Mouse (Mus musculus) neural tube, embryonic 15.5 days (tissue): ENCODE results near the gene Senp6. TPM values are rescaled to one million over a fixed set of nuclear protein-coding genes. Genes with fewer than 3 reads are reported as not detected.
"Not testable (repeated sequence)": the region's sequence is repeated elsewhere in the genome, so short reads cannot be mapped to it uniquely, and the experiment has no call there.

Source experiments
- ATAC-seq: fragments of 200-750 bp; cut with Nextera tagmentation; 2 replicates; pipeline ENCODE4 v1.8.0; 2017; ENCODE audit warnings: mild to moderate bottlenecking, moderate TSS enrichment, moderate library complexity; ENCODE audit not compliant: low FRiP score
- H3K27ac ChIP-seq: fragments of 300-500 bp; sonication (generic); replicated peaks from 2 replicates; pipeline ENCODE4 v1.5.1; 2015; ENCODE audit warnings: mild to moderate bottlenecking, inconsistent platforms
- H3K27me3 ChIP-seq: fragments of 300-500 bp; sonication (generic); replicated peaks from 2 replicates; pipeline ENCODE4 v1.6.1; 2015; ENCODE audit warnings: inconsistent platforms
- H3K36me3 ChIP-seq: fragments of 300-500 bp; sonication (generic); 2 replicates; pipeline ENCODE4 v1.6.1; 2015; ENCODE audit warnings: inconsistent platforms
- H3K4me1 ChIP-seq: fragments of 300-500 bp; sonication (generic); 2 replicates; pipeline ENCODE4 v1.6.1; 2015; ENCODE audit warnings: inconsistent platforms
- H3K4me2 ChIP-seq: fragments of 300-500 bp; sonication (generic); 2 replicates; pipeline ENCODE4 v1.6.1; 2015; ENCODE audit warnings: inconsistent platforms, mild to moderate bottlenecking, moderate library complexity
- H3K4me3 ChIP-seq: fragments of 300-500 bp; sonication (generic); replicated peaks from 2 replicates; pipeline ENCODE4 v1.5.1; 2015; ENCODE audit warnings: mild to moderate bottlenecking, inconsistent platforms
- H3K9ac ChIP-seq: fragments of 300-500 bp; sonication (generic); replicated peaks from 2 replicates; pipeline ENCODE4 v1.6.1; 2015; ENCODE audit warnings: mild to moderate bottlenecking, inconsistent platforms
- H3K9me3 ChIP-seq: fragments of 300-500 bp; sonication (generic); replicated peaks from 2 replicates; pipeline ENCODE4 v1.6.1; 2016; ENCODE audit warnings: inconsistent platforms
- WGBS: fragments of 180-500 bp; shearing (Covaris S2); methylation state at CpG from one replicate; pipeline ENCODE4 v1.1.7; 2015; ENCODE audit warnings: mixed read lengths; 5-methylcytosine and 5-hydroxymethylcytosine counted together
- polyA plus RNA-seq: library from polyadenylated mRNA; unstranded; fragments of >200 nt; fragmentation: Nextera tagmentation; extraction: Ambion mirVana; gene quantifications from 2 replicates; pipeline ENCODE4 v1.2.1, GENCODE M21; 2015

Senp6 gene
- polyA plus RNA-seq, 1 experiment from 2014 or later: 46.6 TPM

DNA sequence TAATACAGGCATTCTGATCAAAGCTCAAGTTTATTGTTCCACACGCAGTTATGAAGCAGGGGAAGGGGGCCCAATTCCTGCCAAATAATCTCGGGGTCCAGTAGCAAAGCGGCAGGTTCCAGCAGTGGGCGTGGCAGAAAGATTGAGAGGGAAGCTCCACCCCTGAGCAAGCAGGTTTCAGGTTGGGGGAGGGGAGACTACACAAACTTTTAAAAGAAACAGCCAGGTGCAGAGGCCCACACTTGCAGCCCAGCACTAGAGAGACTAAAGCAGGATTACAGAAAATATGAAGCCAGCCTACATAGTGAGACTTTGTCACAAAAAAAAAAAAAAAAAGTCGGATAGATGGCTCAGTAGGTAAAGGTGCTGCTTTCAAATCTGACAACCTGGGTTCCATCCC lies 13.8 kb upstream of the Senp6 start:
- no peak overlapping the region for H3K9ac ChIP-seq
- no peak overlapping the region for H3K27ac ChIP-seq
- no peaks in the 10 kb centered on the region for H3K27me3 ChIP-seq
- H3K36me3 ChIP-seq: no peaks in the 10 kb centered on the region
- H3K9me3 ChIP-seq: no peaks in the 10 kb centered on the region
- H3K4me2 ChIP-seq: no peak overlapping the region
- H3K4me3 ChIP-seq: no peak overlapping the region
- 87% methylated on average over 5 of the region's 5 CpGs for WGBS
- no peak for ATAC-seq
- H3K4me1 ChIP-seq: no peaks in the 10 kb centered on the region

DNA sequence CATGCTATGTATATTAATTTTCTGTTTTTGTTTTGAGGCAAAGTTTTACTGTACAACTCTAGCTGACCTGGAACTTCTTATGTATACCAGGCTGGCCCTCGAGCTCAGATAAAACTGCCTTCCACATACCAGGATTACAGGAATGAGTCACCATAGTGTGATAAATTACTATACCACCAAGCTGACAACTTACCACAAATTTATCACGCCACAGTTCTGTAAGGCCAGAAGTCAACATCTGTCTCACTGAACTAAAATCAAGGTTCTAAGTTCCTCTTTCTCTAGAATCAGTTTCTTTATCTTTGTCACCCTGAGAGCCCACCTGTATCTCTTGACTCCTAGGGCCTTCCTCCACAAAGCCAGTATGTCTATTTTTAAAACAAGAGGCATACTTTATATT lies 9.0 kb upstream of the Senp6 start:
- ATAC-seq: no peak
- no peaks in the 10 kb centered on the region for H3K36me3 ChIP-seq
- no peaks in the 10 kb centered on the region for H3K4me1 ChIP-seq
- no peaks in the 10 kb centered on the region for H3K9me3 ChIP-seq
- H3K4me2 ChIP-seq: no peak overlapping the region
- H3K4me3 ChIP-seq: no peak overlapping the region
- no peaks in the 10 kb centered on the region for H3K27me3 ChIP-seq
- WGBS: 82% methylated on average over 2 of the region's 2 CpGs
- no peak overlapping the region for H3K9ac ChIP-seq
- H3K27ac ChIP-seq: no peak overlapping the region

DNA sequence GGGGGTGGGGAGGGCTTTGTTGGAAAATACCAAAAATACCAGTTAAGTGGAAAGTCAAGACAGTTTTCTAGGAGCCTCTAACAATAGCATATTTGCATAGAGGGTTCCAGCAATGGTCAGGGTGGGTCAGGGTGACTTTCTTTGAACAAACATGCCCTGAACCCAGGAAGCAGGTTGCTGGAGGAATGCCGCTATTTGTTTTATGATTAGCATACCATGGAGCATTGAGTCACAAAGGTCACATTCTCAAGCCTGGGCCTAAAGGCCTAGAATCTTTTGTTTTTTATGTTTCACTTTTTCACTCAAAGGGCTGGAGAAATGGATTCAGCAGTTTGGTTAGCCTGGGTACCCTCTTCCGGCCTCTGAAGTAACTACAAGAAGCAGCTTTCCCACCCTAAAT lies 1.2 kb upstream of the Senp6 start:
- H3K9ac ChIP-seq, H3K36me3 ChIP-seq, H3K27me3 ChIP-seq, H3K4me2 ChIP-seq, H3K9me3 ChIP-seq, ATAC-seq, H3K4me3 ChIP-seq: not testable (repeated sequence)
- peak overlapping the region; percentile 100 for H3K27ac ChIP-seq
- peaks cover 12% of the 10 kb centered on the region for H3K4me1 ChIP-seq
- 63% methylated on average over 2 of the region's 2 CpGs for WGBS

DNA sequence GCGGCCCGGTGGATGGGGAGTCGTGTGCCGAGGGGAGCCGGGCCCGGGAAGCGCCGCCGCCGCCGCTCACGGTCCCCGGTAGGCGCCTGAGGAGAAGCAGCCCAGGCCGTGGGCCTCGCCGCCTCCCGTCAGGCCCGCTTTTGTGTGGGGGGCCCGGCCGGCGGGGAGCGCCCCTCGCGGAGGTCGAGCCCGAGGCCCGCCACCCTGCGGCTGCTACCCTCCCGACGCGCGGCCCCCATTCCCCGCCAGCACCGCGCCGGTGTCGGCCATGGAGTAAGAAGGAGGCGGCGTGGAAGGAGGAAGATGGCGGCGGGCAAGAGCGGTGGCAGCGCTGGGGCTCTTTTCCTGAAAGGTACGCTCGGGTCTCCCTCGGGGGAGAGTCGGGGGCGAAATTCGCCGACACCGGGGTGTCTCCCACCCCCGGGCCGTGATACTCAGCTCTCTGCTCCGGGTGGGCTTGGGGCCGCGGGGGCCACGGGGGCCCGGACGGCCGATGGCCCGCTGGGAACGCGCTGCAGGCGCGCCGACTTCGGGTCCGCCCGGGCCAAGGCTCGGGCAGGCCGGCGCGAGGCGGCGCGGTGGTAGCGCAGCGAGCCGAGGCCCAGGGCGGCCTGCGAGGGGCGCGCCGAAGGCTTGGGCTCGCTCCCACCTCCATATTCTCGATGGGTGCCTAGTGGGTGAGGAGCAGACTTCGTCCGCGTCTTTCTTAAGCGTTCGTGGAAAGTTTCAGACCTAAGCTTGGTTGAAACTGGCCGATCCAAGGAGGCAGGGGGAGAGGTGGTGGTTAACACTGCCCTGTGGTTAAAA lies 721 bp downstream of the Senp6 start:
- Histone ChIP-seq H3K4me2 (peak overlapping the region; percentile 62), H3K4me3 (peak overlapping the region; percentile 89), H3K36me3 (no peaks in the 10 kb centered on the region), H3K9me3 (no peaks in the 10 kb centered on the region), H3K4me1 (peaks cover 29% of the 10 kb centered on the region), H3K27ac (peak overlapping the region; percentile 100), H3K9ac (peak overlapping the region; percentile 99), H3K27me3 (no peaks in the 10 kb centered on the region)
- WGBS: under 1% methylated on average over 81 of the region's 93 CpGs
- peak; percentile 86 for ATAC-seq

DNA sequence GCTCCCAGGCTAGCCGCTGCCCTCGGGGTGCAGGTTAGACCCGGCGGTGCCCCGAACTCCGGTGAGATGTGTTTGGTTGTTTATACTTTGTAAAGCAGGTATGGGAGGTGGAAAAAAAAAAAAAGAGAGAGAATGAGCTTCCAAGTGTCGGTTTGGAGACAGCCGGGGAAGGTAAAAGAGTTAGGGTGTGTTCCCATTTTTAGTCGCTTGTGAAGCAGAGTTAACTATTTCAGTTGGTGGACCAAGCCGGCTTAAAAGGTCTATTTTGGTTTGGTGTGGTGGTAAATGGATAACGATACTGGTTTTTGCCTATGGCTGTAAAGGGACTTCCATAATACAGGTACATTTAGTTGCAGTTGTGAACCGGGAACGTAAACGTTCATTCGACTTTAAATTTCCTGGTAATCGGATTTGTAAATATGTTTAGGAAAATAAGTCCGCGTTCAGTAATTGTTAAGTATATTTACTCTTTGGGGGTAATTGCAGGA lies 1.4 kb downstream of the Senp6 start:
- Histone ChIP-seq H3K4me1 (peaks cover 33% of the 10 kb centered on the region), H3K36me3 (no peaks in the 10 kb centered on the region), H3K9me3 (no peaks in the 10 kb centered on the region), H3K27ac (peak overlapping the region; percentile 100), H3K4me3 (peak overlapping the region; percentile 89), H3K4me2 (peak overlapping the region; percentile 62), H3K27me3 (no peaks in the 10 kb centered on the region), H3K9ac (peak overlapping the region; percentile 99)
- WGBS: under 1% methylated on average over 18 of the region's 18 CpGs
- ATAC-seq: no peak

DNA sequence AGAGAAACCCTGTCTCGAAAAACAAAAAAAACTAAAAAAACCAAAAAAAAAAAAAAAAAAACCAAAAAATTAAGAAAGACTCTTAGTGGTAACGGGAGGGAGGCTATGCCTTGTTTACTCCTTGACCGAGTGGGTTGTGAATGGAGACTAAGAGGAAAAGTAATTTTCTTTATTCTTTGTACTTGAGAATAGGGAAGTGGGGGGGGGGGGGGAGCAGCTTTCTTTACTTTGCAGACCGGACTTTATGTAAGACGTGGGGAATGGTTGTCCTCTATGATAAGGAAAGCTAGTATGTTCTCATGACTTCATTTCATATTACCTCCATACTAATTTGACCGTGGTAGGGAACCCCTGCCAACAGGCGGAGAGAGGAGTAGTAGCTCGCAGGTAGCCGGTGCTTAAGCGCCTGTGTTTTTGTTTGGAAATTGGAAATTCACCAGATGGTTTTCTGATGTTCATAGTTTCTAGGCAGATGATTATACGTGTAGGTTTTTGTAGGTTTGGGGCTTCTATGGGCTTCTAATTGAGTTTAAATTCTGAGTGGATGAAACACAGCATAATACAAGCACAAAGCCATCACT lies 2.1 kb downstream of the Senp6 start:
- WGBS: 35% methylated on average over 11 of the region's 11 CpGs
- H3K9ac ChIP-seq: peak overlapping the region; percentile 99
- H3K4me3 ChIP-seq: peak overlapping the region; percentile 89
- no peaks in the 10 kb centered on the region for H3K36me3 ChIP-seq
- H3K27me3 ChIP-seq: no peaks in the 10 kb centered on the region
- no peak overlapping the region for H3K27ac ChIP-seq
- no peaks in the 10 kb centered on the region for H3K9me3 ChIP-seq
- peak overlapping the region; percentile 62 for H3K4me2 ChIP-seq
- peaks cover 40% of the 10 kb centered on the region for H3K4me1 ChIP-seq
- no peak for ATAC-seq

DNA sequence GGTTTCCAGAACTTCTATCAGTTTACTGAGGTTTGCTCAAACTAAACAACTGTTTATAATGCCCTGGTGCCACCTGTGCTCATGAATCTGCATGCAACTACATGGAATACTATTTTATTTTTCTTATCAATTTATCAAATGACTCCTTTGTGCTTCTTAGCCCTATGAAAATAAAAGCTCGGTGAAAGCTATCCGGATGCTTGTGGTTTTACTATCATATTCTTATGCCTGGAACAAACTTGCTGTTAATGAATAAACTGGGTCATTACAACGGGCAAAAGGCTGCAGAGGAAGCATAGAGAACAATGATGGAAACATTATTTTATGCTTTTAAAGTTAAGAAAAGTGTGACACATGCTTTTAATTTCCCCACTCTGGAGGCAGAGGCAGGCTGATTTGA lies 3.3 kb downstream of the Senp6 start:
- Histone ChIP-seq H3K4me2 (no peak overlapping the region), H3K27me3 (no peaks in the 10 kb centered on the region), H3K27ac (no peak overlapping the region), H3K9me3 (no peaks in the 10 kb centered on the region), H3K36me3 (no peaks in the 10 kb centered on the region), H3K9ac (no peak overlapping the region), H3K4me3 (no peak overlapping the region), H3K4me1 (peaks cover 51% of the 10 kb centered on the region)
- ATAC-seq: no peak
- WGBS: 89% methylated on average over 3 of the region's 3 CpGs

DNA sequence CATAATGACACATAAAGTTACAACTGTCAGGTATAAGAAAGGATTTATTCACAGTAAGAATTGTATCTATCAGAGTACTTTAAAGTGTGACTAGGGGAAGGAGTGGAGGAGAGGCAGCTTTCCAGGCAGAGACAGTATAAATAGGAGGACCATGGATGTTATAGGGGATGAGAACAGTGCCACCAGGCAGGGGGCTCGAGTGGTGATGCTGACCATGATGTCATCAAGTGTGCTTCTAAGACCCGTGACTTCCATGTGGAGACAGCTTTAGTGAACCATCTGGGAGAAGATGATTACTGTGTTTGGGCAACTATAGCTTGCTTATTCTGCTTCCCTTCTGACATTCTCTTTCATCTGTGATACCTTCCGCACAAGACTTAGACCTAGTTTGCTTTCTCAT lies 4.9 kb downstream of the Senp6 start:
- H3K4me3 ChIP-seq: no peak overlapping the region
- H3K36me3 ChIP-seq: no peaks in the 10 kb centered on the region
- H3K27me3 ChIP-seq: no peaks in the 10 kb centered on the region
- no peak overlapping the region for H3K9ac ChIP-seq
- 53% methylated on average over 3 of the region's 3 CpGs for WGBS
- ATAC-seq: no peak
- no peak overlapping the region for H3K27ac ChIP-seq
- no peak overlapping the region for H3K4me2 ChIP-seq
- no peaks in the 10 kb centered on the region for H3K9me3 ChIP-seq
- H3K4me1 ChIP-seq: peaks cover 54% of the 10 kb centered on the region

DNA sequence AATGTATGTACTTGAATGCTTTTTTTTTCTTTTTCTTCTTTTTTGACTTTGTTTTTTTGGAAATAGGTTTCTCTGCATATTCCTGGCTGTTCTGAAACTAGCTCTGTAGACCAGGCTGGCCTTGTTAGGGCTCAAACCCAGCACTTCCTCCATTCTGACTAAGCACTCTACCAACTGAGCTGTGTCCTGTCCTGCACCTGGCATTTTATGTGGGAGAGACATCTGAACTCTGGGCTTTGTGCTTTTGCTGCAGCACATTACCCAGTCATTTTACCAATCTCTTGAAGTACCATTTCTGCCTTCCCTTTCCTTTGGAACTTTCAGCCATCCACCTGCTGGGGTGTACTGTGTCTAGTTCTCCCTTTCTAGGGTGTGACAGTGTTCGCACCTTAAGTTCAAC lies 7.4 kb downstream of the Senp6 start:
- no peaks in the 10 kb centered on the region for H3K9me3 ChIP-seq
- no peak overlapping the region for H3K9ac ChIP-seq
- WGBS: 69% methylated on average over 1 of the region's 1 CpGs
- H3K27ac ChIP-seq: peak overlapping the region; percentile 7; the same call in 1 of the 2 replicates
- H3K4me3 ChIP-seq: no peak overlapping the region
- no peak overlapping the region for H3K4me2 ChIP-seq
- ATAC-seq: no peak
- no peaks in the 10 kb centered on the region for H3K27me3 ChIP-seq
- H3K36me3 ChIP-seq: no peaks in the 10 kb centered on the region
- H3K4me1 ChIP-seq: peaks cover 57% of the 10 kb centered on the region

DNA sequence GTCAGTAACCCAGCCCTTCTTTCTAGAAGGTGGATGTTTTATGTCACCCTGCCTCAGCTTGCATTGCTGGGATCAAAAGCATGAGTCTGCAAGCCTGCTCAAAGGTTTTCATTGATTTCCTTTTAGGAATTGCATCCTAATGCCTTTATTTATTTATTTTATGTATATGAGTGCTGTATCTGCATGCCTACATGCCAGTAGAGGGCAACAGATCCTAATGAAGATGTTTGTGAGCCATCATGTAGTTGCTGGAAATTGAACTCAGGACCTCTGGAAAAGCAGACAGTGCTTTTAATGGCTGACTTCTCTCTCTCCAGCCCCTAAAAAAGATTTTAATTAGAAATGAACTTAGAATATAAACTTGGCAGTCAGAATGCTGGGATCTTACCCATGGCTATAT lies 8.2 kb downstream of the Senp6 start:
- H3K36me3 ChIP-seq: no peaks in the 10 kb centered on the region
- no peak overlapping the region for H3K4me3 ChIP-seq
- no peak overlapping the region for H3K27ac ChIP-seq

DNA sequence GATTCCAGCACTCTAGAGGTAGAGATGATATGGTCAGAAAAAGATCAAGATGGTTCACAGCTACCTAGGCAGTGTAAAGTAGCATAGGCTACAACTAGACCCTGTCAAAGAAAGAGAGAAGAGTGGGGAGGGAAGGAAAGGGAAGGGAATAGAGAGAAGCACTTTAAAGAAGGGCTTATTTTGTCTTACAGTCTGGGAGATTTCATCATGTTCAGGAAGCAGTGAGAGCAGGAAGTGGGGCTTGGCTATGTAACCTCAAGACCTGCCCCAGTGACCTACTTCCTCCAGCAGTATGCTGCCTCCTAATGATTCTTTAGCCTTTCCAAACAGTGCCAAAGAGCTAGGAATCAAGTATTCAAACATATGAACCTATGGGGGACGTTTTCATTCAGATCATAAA lies 14.2 kb downstream of the Senp6 start:
- H3K4me1 ChIP-seq: peaks cover 34% of the 10 kb centered on the region
- no peak overlapping the region for H3K27ac ChIP-seq
- H3K36me3 ChIP-seq: no peaks in the 10 kb centered on the region
- no peak overlapping the region for H3K4me3 ChIP-seq
- ATAC-seq: no peak
- H3K9ac ChIP-seq: no peak overlapping the region
- no peak overlapping the region for H3K4me2 ChIP-seq
- H3K9me3 ChIP-seq: no peaks in the 10 kb centered on the region
- 78% methylated on average over 1 of the region's 1 CpGs for WGBS
- no peaks in the 10 kb centered on the region for H3K27me3 ChIP-seq

More for the DNA sequence above, 8.2 kb downstream of the Senp6 start:
- ATAC-seq: no peak
- no peak overlapping the region for H3K9ac ChIP-seq
- no peak overlapping the region for H3K4me2 ChIP-seq
- H3K9me3 ChIP-seq: no peaks in the 10 kb centered on the region
- no peaks in the 10 kb centered on the region for H3K27me3 ChIP-seq
- peaks cover 52% of the 10 kb centered on the region for H3K4me1 ChIP-seq

DNA sequence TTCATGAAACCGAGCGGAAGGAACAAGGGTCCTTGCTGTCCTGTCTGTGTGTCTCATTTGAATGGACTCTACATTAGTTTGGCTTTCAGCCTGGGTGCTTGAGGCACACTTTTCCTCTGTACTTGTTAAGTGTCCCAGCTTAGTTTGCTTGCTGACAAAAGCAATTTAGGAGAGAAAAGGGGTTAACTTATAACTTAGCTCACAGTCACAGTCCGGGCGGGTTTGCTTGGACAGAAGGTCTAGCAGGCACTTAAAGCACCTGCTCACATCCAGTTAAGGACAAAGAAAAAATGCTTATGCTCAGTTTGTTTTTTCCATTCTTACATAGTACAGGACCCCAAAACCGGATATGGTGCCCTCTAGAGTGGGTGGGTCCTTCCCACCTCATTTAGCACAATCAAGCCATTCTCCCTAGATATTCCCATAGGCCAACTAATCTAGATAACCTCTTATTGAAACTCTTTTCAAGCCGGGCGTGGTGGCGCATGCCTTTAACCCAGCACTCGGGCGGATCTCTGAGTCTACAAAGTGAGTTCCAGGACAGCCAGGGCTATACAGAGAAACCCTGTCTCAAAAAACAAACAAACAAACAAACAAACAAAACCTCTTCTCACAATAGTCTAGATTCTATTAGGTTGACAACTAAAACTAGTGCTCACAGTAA lies 17.9 kb downstream of the Senp6 start:
- no peak overlapping the region for H3K4me2 ChIP-seq
- peaks cover 27% of the 10 kb centered on the region for H3K4me1 ChIP-seq
- no peak overlapping the region for H3K27ac ChIP-seq
- 38% methylated on average over 10 of the region's 10 CpGs for WGBS
- no peaks in the 10 kb centered on the region for H3K9me3 ChIP-seq
- H3K4me3 ChIP-seq: no peak overlapping the region
- H3K9ac ChIP-seq: no peak overlapping the region
- ATAC-seq: no peak
- H3K36me3 ChIP-seq: no peaks in the 10 kb centered on the region
- no peaks in the 10 kb centered on the region for H3K27me3 ChIP-seq
